Comparison of ENCODE assay signal across 11 mouse cellular contexts in the genomic region with DNA sequence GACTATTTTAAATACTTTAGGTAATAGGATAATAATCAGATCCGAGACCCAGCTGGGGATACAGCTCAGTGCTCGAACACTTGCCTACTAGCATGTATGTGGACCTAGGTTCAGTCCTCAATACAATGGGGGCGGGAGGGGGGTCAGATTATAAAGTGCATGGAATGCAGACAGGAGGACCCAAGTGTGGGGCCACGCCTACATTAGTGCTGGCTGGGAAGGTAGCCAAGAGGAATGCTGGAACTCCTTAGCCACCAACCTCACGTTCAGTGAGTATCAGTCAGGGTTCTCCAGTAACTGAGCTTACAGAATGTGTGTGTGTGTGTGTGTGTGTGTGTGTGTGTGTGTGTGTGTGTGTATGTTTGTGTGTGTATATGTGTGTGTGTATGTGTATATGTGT. TPM values are rescaled to one million over a fixed set of nuclear protein-coding genes. Genes with fewer than 3 reads are reported as not detected.
DNase-seq lines count a peak whose midpoint lies in the region; ATAC-seq lines count a peak whose summit lies in the region.
"Had no signal": no experiment of that assay in that cellular context is flagged by ENCODE, and none has a peak within 500 bp of the region (broad histone marks: within the 10 kb centered on the region; RNA-seq: fewer than 3 reads in every experiment).

No protein-coding gene starts in this region.

- H3K27me3 ChIP-seq in heart, embryonic 14.5 days (ENCODE audit: control insufficient read depth, insufficient read depth, low read length): no peaks in the 10 kb centered on the region

- no peak overlapping the region for H3K4me2 ChIP-seq in heart, embryonic 14.5 days (ENCODE audit: low read length)

- H3K4me1 ChIP-seq in heart, embryonic 14.5 days (ENCODE audit: control insufficient read depth in 2 of 2, insufficient read depth in 2 of 2, low read length in 2 of 2): peaks cover 18 to 34% of the 10 kb centered on the region in 2 experiments

- ATAC-seq in heart, embryonic 14.5 days (ENCODE audit: insufficient number of reproducible peaks, insufficient read depth, low FRiP score, low read depth): peak; percentile 47; the same call in 1 of the 2 replicates
- ATAC-seq in megakaryocyte, adult 5-6 weeks (ENCODE audit: poor library complexity, severe bottlenecking): no peak

- H3K9me3 ChIP-seq in heart, embryonic 14.5 days (ENCODE audit: control insufficient read depth, low read length): no peaks in the 10 kb centered on the region
- H3K9me3 ChIP-seq: forebrain, embryonic 10.5 days had no signal

- no peak overlapping the region for H3K27ac ChIP-seq in heart, embryonic 14.5 days (replicated peaks in 1 of 2; ENCODE audit: control insufficient read depth in 1 of 2, insufficient read depth in 1 of 2, low read depth in 2 of 2, low read length in 2 of 2)
- H3K27ac ChIP-seq: forebrain, embryonic 10.5 days had no signal

- H3K9ac ChIP-seq in heart, embryonic 14.5 days (ENCODE audit: low read length): no peak overlapping the region

- no peak overlapping the region for H3K4me3 ChIP-seq in heart, embryonic 14.5 days (ENCODE audit: control insufficient read depth in 1 of 2, insufficient read depth in 1 of 2, low read depth in 1 of 2, low read length in 2 of 2)
- H3K4me3 ChIP-seq: forebrain, embryonic 10.5 days had no signal

- intact Hi-C loops in heart, postnatal 25 days (cut with DNase I): no loop called here

- 34% methylated on average over 5 of the region's 5 CpGs for WGBS in heart, embryonic 14.5 days

- DNase-seq in heart, postnatal 25 days (ENCODE audit: low spot score): no peak
- peak; percentile 71 for DNase-seq in NIH3T3 (ENCODE audit: low read depth)
- peak; percentile 49 for DNase-seq in kidney, adult 18-20 months
- DNase-seq in lung, postnatal 10 days: peak; percentile 59
- DNase-seq in ovary, postnatal 14 days (ENCODE audit: low spot score): no peak
- no peak for DNase-seq in frontal cortex, postnatal 36 days (ENCODE audit: low spot score in 2 of 2)
- DNase-seq: heart, adult 11 months; retina, postnatal 1 day had no signal

- peaks cover 36% of the 10 kb centered on the region for H3K36me3 ChIP-seq in heart, embryonic 14.5 days (ENCODE audit: control insufficient read depth, insufficient read depth, low read length)

RNA-seq across cellular contexts. Expression of a gene that starts 8.2 kb away (rescaled TPM):
- 11.6 and 12.3 TPM in 2 replicates for polyA plus RNA-seq in heart, embryonic 14.5 days (2014; fragmentation: Nextera tagmentation; extraction: Ambion mirVana)
- 10 to 100 TPM; 13.4 to 14.3 TPM for total RNA-seq in heart, postnatal 25 days (2021)
- 12.3 and 14.5 TPM in 2 replicates for total RNA-seq in megakaryocyte, adult 5-6 weeks (2015)
- total RNA-seq in megakaryocyte, adult 5-6 weeks (2017): 8.6 and 11.3 TPM in 2 replicates

RNA-seq across cellular contexts. Expression of a gene that starts 27.4 kb away (rescaled TPM):
- 0.66 and 0.75 TPM in 2 replicates for polyA plus RNA-seq in heart, embryonic 14.5 days (2014; fragmentation: Nextera tagmentation; extraction: Ambion mirVana)
- under 1 TPM; 0.31 to 0.45 TPM for total RNA-seq in heart, postnatal 25 days (2021)
- 0.40 and 0.43 TPM in 2 replicates for total RNA-seq in megakaryocyte, adult 5-6 weeks (2015)
- total RNA-seq in megakaryocyte, adult 5-6 weeks (2017): 0.29 and 0.37 TPM in 2 replicates

RNA-seq across cellular contexts. Expression of a gene that starts 29.8 kb away (rescaled TPM):
- polyA plus RNA-seq in heart, embryonic 14.5 days (2014; fragmentation: Nextera tagmentation; extraction: Ambion mirVana): 24.2 and 24.6 TPM in 2 replicates
- under 1 TPM; 0.88 to 0.92 TPM for total RNA-seq in heart, postnatal 25 days (2021)
- total RNA-seq in megakaryocyte, adult 5-6 weeks (2015): 26.9 and 35.6 TPM in 2 replicates
- 35.7 and 36.8 TPM in 2 replicates for total RNA-seq in megakaryocyte, adult 5-6 weeks (2017)

RNA-seq across cellular contexts. Expression of a gene that starts 30.1 kb away (rescaled TPM):
- 126 and 131 TPM in 2 replicates for polyA plus RNA-seq in heart, embryonic 14.5 days (2014; fragmentation: Nextera tagmentation; extraction: Ambion mirVana)
- total RNA-seq in heart, postnatal 25 days (2021): 10 to 100 TPM; 73.9 to 75.2 TPM
- total RNA-seq in megakaryocyte, adult 5-6 weeks (2015): 43.3 and 49.2 TPM in 2 replicates
- 51.7 and 66.0 TPM in 2 replicates for total RNA-seq in megakaryocyte, adult 5-6 weeks (2017)

RNA-seq across cellular contexts. Expression of a gene that starts 42.0 kb away (rescaled TPM):
- 84.8 and 88.3 TPM in 2 replicates for polyA plus RNA-seq in heart, embryonic 14.5 days (2014; fragmentation: Nextera tagmentation; extraction: Ambion mirVana)
- total RNA-seq in heart, postnatal 25 days (2021): 10 to 100 TPM; 47.1 to 50.5 TPM
- total RNA-seq in megakaryocyte, adult 5-6 weeks (2015): 12.6 and 15.5 TPM in 2 replicates
- 12.6 and 25.3 TPM in 2 replicates for total RNA-seq in megakaryocyte, adult 5-6 weeks (2017)

Comparison
In these comparisons a context has a peak if more than half of its experiments do, and no peak if none do; other contexts are left out.
1. DNase-seq: peak in NIH3T3 (single experiment), kidney, adult 18-20 months (single experiment) and lung, postnatal 10 days (single experiment); none in heart, postnatal 25 days (single experiment), ovary, postnatal 14 days (single experiment) and frontal cortex, postnatal 36 days (0 of 2).
2. RNA of a gene that starts 29.8 kb away (total RNA-seq): 26.9 to 36.8 TPM in megakaryocyte, adult 5-6 weeks; 0.88 to 0.92 TPM in heart, postnatal 25 days; every median in the first group is over 10 times any median in the second.